Mouse (Mus musculus) left cerebral cortex, postnatal 4 days (tissue): ENCODE data around the gene Clec2h. TPM values are rescaled to one million over a fixed set of nuclear protein-coding genes. Genes with fewer than 3 reads are reported as not detected.
"Not testable (repeated sequence)": the region's sequence is repeated elsewhere in the genome, so short reads cannot be mapped to it uniquely, and the experiment has no call there.

Experiments
- DNase-seq: peaks from one replicate; pipeline ENCODE4 v3.0.0-alpha.2; 2022
- intact Hi-C: fragments of 180-260 bp; cut with DNase I; formaldehyde crosslinking; loops from one replicate; pipeline ENCODE4 v1.15.1; 2025
- total RNA-seq, 2 experiments: library from RNA; stranded (reverse); gene quantifications; 2 replicates each; pipeline ENCODE4 v1.2.3; 2021

Gene Clec2h
- total RNA-seq = not detected

GRCm38 (mm10) chr6:128662206-128662605 lies at the start of gene Clec2h:
Gene Clec2h, plus strand, starts transcription at chr6:128662385.
- intact Hi-C loops = no loop called here
- no peak for DNase-seq

- no peak for DNase-seq
- intact Hi-C loops = no loop called here
Measured at GRCm38 (mm10) chr6:128622733-128623132, 39.5 kb upstream of the Clec2h start.

GRCm38 (mm10) chr6:128623433-128623832 lies 38.8 kb upstream of the Clec2h start, which contains the start of gene Klrb1a:
Gene Klrb1a, minus strand, starts transcription at chr6:128623533.
- intact Hi-C loops, DNase-seq: not testable (repeated sequence)

GRCm38 (mm10) chr6:128624425-128624824 lies 37.8 kb upstream of the Clec2h start:
- intact Hi-C loops = no loop called here
- no peak for DNase-seq

- intact Hi-C loops, DNase-seq: not testable (repeated sequence)
Measured at GRCm38 (mm10) chr6:128625246-128625645, 36.9 kb upstream of the Clec2h start.

- peak; percentile 44 for DNase-seq
- intact Hi-C loops = loop anchor here (5.0 kb wide), 1 partner anchor 122 kb away; no protein-coding TSS in a partner anchor
Measured at GRCm38 (mm10) chr6:128629771-128630739, 32.1 kb upstream of the Clec2h start.

- DNase-seq = not testable (repeated sequence)
- intact Hi-C loops = loop anchor here (5.0 kb wide), 1 partner anchor 121 kb away; no protein-coding TSS in a partner anchor
Measured at GRCm38 (mm10) chr6:128630912-128631905, 31.0 kb upstream of the Clec2h start.

GRCm38 (mm10) chr6:128640673-128641072 lies 21.5 kb upstream of the Clec2h start:
- intact Hi-C loops = no loop called here
- no peak for DNase-seq

GRCm38 (mm10) chr6:128641116-128641716 lies 21.0 kb upstream of the Clec2h start:
- no peak for DNase-seq
- intact Hi-C loops = no loop called here

GRCm38 (mm10) chr6:128643999-128644398 lies 18.2 kb upstream of the Clec2h start:
- DNase-seq = no peak
- intact Hi-C loops = no loop called here

- intact Hi-C loops = not testable (repeated sequence)
Measured at GRCm38 (mm10) chr6:128644694-128645093, 17.5 kb upstream of the Clec2h start.

GRCm38 (mm10) chr6:128645708-128646107 lies 16.5 kb upstream of the Clec2h start:
- intact Hi-C loops, DNase-seq: not testable (repeated sequence)

More at GRCm38 (mm10) chr6:128644694-128645093, 17.5 kb upstream of the Clec2h start:
- not testable (repeated sequence) for DNase-seq

- DNase-seq = no peak
- intact Hi-C loops = no loop called here
Measured at GRCm38 (mm10) chr6:128649681-128650080, 12.5 kb upstream of the Clec2h start.

GRCm38 (mm10) chr6:128650187-128650586 lies 12.0 kb upstream of the Clec2h start:
- intact Hi-C loops = no loop called here

GRCm38 (mm10) chr6:128650827-128651226 lies 11.4 kb upstream of the Clec2h start:
- intact Hi-C loops, DNase-seq: not testable (repeated sequence)

More at GRCm38 (mm10) chr6:128650187-128650586, 12.0 kb upstream of the Clec2h start:
- DNase-seq = no peak

GRCm38 (mm10) chr6:128652938-128653337 lies 9.2 kb upstream of the Clec2h start:
- no peak for DNase-seq
- intact Hi-C loops = no loop called here

GRCm38 (mm10) chr6:128661249-128661648 lies 936 bp upstream of the Clec2h start:
- intact Hi-C loops = no loop called here
- no peak for DNase-seq

GRCm38 (mm10) chr6:128669936-128670335 lies 7.8 kb downstream of the Clec2h start:
- no peak for DNase-seq
- intact Hi-C loops = no loop called here

GRCm38 (mm10) chr6:128679574-128679973 lies 17.4 kb downstream of the Clec2h start:
- intact Hi-C loops = no loop called here
- no peak for DNase-seq

GRCm38 (mm10) chr6:128701691-128702090 lies 39.5 kb downstream of the Clec2h start:
- intact Hi-C loops = no loop called here
- no peak for DNase-seq
